Mouse (Mus musculus): ENCODE results near the gene Pla2g12b. TPM values are rescaled to one million over a fixed set of nuclear protein-coding genes. Genes with fewer than 3 reads are reported as not detected.

The Pla2g12b gene
- total RNA-seq, 2 experiments from 2014 or later: not detected

DNA sequence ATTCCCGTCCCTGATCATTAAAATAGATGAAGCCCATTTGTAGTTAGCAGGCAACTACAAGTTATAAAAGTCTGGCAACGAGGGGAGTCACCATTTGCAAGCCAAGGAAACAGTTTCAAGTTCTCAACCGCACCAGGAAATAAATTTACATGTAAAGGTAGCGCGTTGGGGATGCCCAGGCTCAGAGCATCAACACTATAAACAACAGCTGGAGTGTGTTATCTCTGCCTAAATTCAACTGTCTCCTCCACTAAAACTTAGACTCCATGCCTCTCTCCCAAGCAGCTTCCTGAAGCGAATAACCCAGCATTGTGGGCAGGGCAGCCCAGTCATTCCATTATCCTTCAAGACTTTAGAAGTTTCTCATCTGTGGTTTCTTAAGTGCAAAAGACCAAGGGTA is 5.0 kb downstream of the Pla2g12b start:
- no peak for ATAC-seq (replicated peaks; ENCODE audit: low FRiP score, poor library complexity, severe bottlenecking)

DNA sequence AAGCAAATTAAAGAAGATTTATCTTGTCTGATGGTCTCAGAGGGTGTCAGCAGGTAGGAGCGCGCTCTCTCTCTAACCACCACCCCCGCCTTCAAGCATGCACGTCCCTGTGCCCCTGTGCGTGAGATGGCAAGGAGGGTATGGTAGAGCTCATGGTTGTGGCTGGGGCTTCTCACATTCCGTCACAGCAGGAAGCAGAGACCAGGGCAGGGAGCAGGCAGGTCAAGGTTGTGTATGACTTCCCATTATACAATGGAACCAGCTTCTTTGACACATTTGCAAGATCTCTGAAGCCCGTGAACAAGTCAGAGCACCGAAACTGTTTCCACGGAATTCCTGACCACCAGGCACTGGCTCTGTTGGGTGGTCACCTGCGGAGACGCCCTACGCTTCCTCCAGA is 6.8 kb downstream of the Pla2g12b start:
- no peak for ATAC-seq (replicated peaks; ENCODE audit: low FRiP score, poor library complexity, severe bottlenecking)

DNA sequence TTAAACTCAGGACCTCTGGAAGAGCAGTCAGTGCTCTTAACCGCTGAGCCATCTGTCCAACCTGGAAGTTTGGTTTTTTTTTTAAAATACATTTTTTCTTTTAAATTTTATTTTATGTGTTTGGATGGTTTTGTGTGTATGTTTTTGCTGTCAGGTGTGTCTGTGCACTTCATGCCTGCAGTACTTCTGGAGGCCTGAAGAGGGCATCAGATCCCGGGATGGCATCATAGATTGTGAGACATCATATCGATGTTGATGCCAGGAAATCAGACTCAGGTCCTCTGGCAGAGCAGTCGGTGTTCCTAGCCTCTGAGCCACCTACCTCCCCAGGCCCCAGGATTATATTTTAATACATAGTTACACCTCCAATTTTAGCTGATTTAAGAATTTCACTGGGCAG is 10.3 kb downstream of the Pla2g12b start:
- no peak for ATAC-seq (replicated peaks; ENCODE audit: low FRiP score, poor library complexity, severe bottlenecking)

DNA sequence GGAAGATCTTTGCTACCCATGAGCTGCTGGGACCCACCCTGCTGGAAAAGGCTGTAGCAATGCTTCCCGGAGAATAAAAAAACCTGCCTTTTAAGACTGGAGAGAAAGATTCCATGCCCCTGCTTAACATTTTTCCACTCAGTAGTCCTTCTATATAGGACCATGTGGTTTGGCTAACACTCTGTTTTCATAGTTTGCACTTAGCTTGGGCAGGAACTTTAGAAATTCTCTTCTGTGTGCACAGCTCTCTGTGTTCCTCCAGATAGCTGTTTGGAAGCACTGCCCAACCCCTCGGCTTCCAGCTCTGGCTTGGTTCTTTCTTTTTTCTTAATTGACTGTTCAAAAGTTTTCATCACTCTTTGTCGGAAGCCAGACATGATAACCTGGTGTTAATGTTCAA is 13.2 kb downstream of the Pla2g12b start:
- ATAC-seq (replicated peaks; ENCODE audit: low FRiP score, poor library complexity, severe bottlenecking): no peak

DNA sequence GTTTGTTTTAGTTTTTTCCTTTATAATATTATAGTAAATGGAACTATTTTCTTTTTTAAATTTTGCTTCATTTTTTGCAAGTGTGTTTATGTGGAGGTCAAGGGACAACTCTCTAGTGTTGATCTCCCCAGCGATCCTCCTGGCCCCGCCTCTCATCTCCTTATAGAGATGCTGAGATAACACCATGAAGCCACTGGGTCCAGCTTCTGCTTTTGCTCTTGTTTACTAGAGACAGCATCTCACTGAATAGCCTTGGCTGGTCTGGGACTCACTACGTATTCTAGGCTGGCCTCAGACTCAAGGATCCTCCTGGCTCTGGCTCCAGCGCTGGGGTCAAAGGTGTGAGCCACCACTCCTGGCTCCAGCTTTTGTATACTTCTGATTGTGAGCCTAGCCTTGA is 16.1 kb downstream of the Pla2g12b start:
- ATAC-seq (replicated peaks; ENCODE audit: low FRiP score, poor library complexity, severe bottlenecking): no peak

DNA sequence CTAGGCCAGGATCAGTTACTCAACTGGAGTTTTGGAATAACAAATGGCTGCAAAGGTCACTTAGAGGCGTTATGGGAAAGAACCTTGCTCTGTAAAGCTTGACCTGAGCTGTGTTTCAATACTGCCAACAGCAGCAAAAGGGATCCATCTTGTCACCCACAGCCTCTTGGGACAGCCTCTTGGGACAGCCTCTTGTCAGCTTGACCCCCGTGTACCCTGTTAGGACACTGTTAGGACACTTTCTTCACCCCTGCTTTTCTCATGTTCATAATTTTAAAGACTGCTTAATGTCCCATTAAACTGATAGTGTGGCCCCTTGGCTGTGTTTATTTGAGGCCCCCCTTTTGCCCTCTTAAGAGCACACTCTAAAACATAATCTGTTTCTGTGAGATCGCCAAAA is 21.0 kb downstream of the Pla2g12b start:
- no peak for ATAC-seq (replicated peaks; ENCODE audit: low FRiP score, poor library complexity, severe bottlenecking)

DNA sequence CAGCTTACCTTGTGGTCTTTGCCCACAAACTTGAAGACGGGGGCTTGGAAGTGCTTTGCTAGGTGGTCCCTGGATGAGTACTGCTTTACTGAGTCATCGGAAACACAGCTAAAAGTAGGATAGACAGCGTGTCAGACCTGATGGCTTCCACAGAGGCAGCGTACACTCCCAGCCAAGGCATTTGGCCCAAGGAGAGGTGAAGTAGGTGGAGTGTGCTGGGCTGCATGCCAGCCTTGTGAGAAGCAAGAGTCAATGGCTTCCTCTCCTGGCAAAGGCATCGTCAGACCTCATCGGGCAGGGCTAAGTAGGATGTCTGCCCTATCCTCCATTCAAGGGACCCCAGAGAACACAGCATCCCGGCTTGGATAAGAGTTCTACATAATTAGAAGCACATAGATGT is 21.9 kb downstream of the Pla2g12b start:
- no peak for ATAC-seq (replicated peaks; ENCODE audit: low FRiP score, poor library complexity, severe bottlenecking)

DNA sequence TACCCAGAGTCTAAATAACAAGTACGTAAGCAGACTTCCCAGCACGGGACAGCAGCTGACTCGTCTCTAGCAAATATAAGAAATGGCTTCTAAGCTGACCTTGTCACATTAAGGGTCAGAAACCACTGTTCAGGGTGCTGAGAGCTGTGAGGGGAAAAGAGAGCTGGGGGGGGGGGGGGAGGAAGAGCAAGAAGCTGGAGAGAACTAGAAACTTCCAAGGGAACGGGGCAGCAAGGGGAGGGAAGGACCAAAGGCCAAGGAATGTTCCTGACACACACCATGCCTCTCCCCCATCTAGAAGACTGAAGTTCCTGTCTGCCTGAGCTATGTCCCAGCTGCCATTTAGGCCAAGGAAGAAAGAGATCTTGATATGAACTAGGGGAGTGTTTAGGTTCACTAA is 22.9 kb downstream of the Pla2g12b start:
- ATAC-seq (replicated peaks; ENCODE audit: low FRiP score, poor library complexity, severe bottlenecking): no peak

DNA sequence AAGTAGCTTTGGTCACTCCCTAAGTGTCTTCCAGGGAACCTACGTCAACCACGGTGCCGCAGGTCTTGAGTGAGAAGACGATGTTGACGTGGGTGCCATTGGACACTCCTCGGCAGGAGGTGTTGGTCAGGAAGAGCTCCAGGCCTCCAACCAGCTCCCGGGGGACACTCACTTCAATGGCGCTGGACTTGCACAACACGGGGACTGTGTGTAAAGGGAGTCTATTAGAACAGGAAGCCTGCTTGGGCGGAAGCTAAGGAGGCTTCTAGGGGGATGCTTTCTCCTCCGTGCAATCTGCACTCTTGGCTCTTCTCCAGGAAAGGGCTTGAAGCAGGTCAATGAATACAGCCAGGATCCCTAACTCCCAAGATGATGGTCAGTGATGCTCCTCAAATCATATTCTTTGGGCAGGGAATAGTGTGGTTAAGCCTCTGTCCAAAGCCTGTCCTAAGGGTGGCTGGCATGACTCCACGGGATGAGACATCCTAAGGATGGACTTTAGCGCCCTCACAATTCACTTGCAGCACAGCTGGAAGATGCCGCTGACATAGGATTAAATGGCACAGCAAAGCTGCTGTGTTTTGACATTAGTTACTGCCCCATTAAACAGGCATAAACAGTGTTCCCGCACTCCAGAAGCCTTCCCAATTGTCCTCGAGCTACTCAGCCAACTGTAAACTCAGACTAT is 26.1 kb downstream of the Pla2g12b start:
- 0 out of 2 replicates have a peak, but pooled peaks have one; percentile 35 for ATAC-seq (replicated peaks; ENCODE audit: low FRiP score, poor library complexity, severe bottlenecking)

DNA sequence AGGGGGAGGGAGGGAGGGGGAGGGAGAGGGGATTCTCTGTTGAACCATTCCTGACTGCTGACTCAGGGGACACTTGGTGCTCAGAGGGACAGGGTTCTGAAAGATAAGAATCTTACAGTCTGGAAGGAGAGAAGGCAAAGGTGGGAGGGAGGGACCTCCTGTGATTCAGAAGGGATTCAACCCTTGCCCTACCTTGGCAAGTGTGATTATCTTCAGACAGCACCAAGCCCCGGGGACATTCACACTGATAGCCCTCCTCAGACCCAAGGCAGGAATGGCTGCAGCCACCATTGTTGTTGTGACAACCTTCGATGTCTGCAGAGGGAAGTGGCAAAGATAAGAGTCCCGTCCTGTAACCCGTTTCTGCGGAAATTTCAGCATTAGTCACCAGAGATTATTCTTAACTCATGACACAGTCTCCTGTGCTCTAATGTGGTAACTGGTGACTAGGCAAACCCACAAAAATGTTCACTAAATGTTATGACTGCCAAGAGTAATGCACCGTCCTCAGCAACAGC is 27.3 kb downstream of the Pla2g12b start:
- no peak for ATAC-seq (replicated peaks; ENCODE audit: low FRiP score, poor library complexity, severe bottlenecking)

DNA sequence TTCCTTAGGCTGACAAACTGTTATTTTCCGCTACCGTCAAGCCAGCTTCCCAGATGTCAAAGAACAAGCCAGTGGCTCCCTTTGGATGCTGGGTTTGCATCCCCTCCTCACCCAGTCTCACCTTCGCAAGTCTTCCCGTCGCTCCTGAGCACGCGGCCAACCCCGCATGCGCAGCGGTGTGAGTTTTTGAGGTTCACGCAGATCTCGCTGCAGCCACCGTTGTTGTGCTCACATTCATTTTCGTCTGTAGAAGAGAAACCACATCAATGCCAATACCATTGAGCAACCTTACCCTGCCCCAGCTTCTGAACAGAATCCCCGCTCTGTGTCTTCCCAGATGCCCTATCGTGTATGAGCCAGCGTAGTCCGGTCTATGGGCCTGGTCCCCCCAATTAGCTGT is 32.3 kb downstream of the Pla2g12b start:
- ATAC-seq (replicated peaks; ENCODE audit: low FRiP score, poor library complexity, severe bottlenecking): no peak

DNA sequence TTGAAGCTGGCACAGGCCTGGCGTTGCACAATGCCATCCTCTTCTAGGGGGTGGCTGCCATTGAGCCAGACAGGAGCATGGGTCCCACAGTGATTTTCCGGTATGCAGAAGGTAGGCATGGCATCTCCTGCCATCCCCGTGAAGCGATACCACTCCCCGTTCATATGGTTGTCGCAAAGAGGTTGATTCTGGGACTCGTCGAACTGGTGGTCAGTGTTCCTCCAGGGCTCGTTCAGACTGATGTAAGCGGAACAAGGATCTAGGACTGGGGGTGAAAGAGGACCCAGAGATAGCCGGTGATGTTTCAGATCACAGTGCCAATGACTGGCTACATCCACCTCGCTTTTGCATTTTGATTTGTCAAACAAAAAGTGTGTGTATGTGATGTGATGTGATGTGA is 35.2 kb downstream of the Pla2g12b start:
- ATAC-seq (replicated peaks; ENCODE audit: low FRiP score, poor library complexity, severe bottlenecking): no peak

DNA sequence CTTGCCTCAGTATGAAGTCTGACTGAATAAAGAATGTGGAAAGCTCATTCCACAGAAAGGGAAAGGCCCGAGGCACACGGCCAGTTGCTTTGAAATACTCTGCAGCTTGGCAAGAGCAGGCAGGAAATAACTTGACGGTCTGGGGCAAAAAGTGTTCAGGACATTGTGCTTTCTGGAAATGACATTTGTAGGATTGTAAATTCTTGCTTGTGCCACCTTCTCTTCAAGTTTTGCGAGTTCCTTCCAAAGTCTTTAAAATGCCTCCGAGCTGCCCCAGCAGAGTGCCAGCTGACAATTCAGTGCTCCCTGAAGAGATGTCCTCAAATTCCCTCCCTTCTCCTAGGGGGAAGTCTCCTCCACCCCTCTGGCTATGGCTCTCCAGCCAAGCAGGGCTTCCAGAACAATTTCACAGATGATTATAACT is 36.1 kb downstream of the Pla2g12b start:
- no peak for ATAC-seq (replicated peaks; ENCODE audit: low FRiP score, poor library complexity, severe bottlenecking)

DNA sequence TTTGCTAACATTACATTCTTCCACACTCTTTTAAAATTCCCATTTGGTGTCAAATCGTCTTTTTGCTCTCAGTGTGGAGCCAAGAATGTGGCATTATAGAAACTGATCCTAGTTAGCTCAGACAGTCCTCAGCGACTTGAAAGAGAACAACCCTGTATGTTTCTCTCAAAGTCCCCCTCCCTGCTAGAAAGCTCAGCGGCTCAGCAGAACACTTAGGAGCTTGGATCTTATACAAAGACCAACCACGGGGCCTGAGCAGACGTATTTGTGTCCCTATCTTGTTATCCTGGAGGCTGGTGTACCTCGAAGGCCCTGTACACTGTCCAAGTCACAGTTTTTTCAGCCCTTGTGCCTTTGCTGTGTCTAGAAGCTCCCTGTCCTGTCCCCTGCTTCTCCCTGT is 36.7 kb downstream of the Pla2g12b start:
- ATAC-seq (replicated peaks; ENCODE audit: low FRiP score, poor library complexity, severe bottlenecking): no peak

DNA sequence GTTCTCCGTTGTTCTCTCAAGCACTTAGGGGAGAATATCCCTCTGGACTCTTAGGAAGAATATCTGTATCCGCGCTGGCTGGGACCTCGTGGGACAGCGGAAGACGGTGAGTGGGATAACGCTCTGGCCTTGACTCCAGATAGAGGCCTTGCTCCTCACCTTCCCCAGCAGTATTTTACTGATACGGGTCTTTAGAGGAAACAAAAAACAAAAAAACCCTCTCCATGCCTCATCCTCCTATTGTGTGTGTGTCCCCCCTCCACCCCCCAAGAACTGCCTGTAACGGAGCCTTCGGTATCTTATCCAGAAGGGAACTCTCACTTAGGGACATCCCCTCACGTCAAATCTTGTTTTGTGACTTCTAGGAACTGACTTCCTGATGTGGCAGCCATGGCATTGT is 38.3 kb downstream of the Pla2g12b start, which contains the start of gene Oit3:
TSS of gene Oit3 (minus strand) at position 44 of the 400 bp plus-strand sequence.
- ATAC-seq (replicated peaks; ENCODE audit: low FRiP score, poor library complexity, severe bottlenecking): no peak

DNA sequence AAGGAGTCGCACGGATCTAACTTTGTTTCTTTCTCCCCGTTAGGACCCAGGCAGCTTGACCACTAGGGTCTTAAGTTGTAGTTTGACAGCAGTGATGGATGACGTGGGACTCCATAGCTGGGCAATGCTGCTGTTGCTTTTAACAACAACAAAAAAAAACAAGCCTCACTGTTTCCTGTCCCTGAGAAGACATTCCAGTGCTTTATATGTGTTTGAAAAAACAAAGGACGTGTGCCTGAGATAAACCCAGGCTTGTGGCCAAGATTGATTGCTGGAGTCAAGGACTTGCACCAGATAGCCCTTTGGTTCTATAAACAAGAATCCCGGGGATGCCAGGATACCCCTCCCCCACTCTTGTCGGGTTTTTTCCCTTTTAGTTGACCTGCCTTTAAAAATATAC is 39.8 kb downstream of the Pla2g12b start:
- ATAC-seq (replicated peaks; ENCODE audit: low FRiP score, poor library complexity, severe bottlenecking): no peak

DNA sequence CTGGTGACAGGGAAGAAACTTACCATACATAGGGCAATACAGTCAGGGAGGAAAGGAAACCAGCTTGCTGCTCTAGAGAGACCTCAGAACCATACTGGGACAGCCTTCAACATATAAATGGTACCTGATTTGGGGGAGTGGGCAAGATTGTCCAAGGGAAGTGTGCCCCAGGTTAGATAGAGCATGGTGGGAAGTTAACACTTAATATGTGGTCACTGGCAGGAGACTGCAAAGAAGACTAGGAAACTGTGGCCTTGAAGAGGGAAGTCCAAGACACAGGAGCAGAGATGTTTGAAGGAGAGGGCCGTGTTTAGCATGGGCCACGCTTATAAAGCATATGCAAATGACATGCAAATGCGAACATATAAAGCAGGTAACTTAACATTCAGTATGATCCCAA is 40.6 kb downstream of the Pla2g12b start:
- ATAC-seq (replicated peaks; ENCODE audit: low FRiP score, poor library complexity, severe bottlenecking): no peak

DNA sequence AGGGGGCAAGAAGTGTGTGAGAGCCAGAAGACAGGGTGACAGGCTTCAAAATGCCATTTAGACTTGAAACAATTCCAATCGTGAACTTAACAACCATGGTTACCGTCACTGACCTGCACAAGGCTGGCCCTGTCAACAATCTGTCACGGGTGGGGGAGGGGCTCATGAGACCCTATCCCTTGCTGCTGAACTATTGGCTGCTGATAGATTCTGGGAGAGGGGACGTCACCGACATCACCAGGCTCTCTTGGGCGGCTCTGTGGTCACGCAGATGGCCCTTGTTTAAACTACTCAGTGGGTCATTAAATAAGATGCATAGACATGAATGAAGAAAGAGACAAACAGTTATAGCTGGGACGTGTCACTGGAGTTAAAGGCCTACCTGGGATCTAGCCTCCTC is 41.2 kb downstream of the Pla2g12b start:
- ATAC-seq (replicated peaks; ENCODE audit: low FRiP score, poor library complexity, severe bottlenecking): no peak

DNA sequence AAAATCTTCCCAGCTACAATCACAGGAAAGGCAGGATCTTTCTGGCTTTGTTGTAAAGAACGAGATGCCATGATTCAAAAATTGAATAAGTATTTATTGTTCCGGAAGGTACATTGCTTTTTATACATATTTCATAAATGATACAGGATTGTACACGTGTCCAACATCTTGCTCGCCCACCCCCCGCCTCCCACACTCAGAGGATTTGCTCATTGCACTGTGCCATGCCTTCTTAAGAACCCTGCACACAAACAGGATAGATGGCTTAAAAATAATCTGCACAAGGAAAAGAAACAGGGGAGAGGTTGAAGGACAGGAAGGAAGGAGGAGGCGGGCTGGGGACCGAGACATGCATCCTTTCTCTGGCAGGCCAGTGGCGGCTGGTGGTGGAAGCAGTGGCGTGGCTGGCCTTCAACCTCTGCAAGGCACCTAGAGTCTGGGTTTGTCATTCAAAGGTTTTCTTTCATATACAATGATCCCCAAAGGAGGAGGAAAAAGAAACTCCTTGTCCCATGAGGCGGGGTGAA is 43.5 kb downstream of the Pla2g12b start:
- ATAC-seq (replicated peaks; ENCODE audit: low FRiP score, poor library complexity, severe bottlenecking): no peak

DNA sequence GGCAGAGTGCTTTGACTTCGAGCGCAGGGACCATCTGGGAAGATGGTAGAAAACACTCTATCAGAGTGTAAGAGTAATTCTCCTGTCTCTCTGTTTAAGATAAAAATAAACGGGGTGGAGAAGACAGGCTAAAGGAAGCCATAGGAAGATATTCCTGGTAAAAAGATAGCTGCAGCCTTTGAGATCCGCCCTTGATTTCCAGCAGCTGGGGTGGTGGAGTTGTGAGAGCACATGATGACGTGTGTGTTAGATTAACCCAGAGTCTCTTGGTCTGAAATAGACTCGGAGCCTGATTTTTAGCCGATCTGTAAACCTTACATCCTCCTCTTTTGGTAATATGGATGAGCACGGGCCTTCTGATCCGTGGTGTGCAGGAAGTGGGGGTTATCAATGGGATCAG is 44.1 kb downstream of the Pla2g12b start:
- no peak for ATAC-seq (replicated peaks; ENCODE audit: low FRiP score, poor library complexity, severe bottlenecking)

DNA sequence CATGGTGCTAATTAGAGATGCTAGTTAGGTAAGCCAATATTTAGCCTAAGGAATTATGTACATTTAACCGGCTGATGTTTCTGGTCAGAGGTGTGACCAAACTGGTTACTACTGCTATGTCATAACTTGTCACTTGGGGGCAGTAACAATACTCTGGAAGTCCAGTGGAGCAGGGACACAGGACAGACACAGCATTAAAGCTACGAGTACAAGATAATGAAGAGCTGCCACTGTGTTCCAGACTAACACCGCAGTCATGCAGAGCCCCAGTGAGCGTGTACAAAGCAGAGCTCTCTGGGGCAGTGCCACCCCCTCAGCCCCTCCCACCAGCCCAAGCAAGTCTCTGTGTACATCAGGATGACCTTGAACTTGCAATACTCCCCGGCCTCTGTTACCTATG is 48.4 kb downstream of the Pla2g12b start:
- no peak for ATAC-seq (replicated peaks; ENCODE audit: low FRiP score, poor library complexity, severe bottlenecking)

DNA sequence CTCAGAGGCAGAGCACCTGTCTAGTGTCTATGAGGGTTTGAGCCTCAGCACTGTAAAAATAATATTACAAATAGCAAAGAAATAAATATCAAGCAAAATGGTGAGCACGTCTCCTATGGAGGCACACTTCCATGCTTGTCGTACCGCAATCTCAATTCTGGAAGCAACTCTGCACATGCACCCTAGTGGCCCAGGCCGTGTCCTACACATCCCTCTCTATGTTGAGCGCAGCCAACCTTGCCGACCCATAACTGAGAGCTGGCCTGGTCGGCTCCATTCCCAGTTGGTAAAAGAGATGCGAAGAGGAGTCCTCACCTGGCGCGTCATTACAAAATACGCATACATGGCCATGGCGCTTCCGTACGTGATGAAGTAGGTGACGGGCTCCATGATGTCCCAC is 51.2 kb downstream of the Pla2g12b start:
- no peak for ATAC-seq (replicated peaks; ENCODE audit: low FRiP score, poor library complexity, severe bottlenecking)
